Mouse (Mus musculus): ENCODE measurements around the gene Lrrc4.

Gene Lrrc4

DNA sequence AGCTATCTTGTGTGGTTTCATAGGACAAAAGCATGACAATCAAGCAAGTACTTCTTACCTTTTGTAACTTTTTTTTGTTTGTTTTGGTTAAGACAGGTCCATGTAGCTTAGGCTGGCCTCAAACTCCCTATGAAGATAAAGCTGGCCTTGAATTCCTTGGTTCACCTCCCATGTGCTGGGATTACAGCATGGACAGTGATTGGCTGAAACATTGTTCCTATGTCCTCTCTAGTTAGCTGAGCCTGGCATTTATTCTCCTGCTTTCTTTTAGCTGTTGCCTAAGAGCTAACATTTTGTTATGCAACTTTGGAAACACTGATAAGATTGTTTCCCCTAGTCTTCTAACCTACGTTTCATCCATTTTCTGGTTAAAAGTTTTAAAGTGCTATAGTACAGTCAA lies 93.9 kb downstream of the Lrrc4 start:
- no peak for ATAC-seq (ENCODE audit: insufficient number of reproducible peaks, low FRiP score, low TSS enrichment)

GRCm38 (mm10) chr6:28736665-28737064 lies 94.9 kb downstream of the Lrrc4 start:
- ATAC-seq (ENCODE audit: insufficient number of reproducible peaks, low FRiP score, low TSS enrichment) = no peak

DNA sequence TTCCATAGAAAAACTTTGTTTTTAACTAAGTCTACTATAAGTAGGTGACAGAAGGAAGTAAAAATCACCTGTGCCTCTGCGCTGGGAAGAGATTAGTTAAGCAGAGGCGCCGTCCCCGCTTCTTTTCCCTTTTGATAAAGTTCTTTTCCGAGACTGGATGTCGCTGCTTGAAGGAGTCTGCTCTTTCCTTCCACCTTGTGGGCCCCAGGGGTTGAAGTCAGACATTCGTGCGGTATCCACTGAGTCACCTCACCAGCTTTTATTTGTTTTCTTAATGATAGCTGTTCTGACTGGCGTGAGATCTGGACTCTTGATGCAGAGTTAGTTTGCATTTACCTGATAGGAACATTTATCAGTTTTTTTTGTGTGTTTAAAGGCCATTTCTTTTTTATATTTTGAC lies 96.4 kb downstream of the Lrrc4 start:
- ATAC-seq (ENCODE audit: insufficient number of reproducible peaks, low FRiP score, low TSS enrichment) = no peak

- ATAC-seq (ENCODE audit: insufficient number of reproducible peaks, low FRiP score, low TSS enrichment) = no peak
Observed at GRCm38 (mm10) chr6:28733884-28734647, 97.5 kb downstream of the Lrrc4 start.

DNA sequence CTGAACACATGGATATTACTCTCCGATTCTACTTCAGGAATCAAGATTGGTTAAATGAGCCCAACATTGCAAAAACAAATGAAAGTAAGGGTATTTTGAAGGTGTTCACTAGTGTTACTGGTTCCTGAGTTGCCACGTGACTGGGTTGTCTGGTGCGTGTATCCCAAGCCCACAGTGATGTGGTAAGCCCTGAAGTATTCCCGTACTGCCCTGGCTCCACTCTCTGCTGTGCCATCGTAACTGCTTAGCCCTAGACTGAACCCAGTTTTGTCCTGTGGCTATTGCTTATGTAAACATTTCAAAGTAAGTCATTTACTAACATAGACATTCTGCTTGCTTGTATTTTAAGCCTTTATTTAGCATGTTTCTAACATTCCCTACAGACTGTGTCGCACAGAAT lies 100.3 kb downstream of the Lrrc4 start:
- no peak for ATAC-seq (ENCODE audit: insufficient number of reproducible peaks, low FRiP score, low TSS enrichment)

- ATAC-seq (ENCODE audit: insufficient number of reproducible peaks, low FRiP score, low TSS enrichment) = no peak
Observed at GRCm38 (mm10) chr6:28729649-28730048, 101.9 kb downstream of the Lrrc4 start.

GRCm38 (mm10) chr6:28729236-28729635 lies 102.3 kb downstream of the Lrrc4 start:
- no peak for ATAC-seq (ENCODE audit: insufficient number of reproducible peaks, low FRiP score, low TSS enrichment)

DNA sequence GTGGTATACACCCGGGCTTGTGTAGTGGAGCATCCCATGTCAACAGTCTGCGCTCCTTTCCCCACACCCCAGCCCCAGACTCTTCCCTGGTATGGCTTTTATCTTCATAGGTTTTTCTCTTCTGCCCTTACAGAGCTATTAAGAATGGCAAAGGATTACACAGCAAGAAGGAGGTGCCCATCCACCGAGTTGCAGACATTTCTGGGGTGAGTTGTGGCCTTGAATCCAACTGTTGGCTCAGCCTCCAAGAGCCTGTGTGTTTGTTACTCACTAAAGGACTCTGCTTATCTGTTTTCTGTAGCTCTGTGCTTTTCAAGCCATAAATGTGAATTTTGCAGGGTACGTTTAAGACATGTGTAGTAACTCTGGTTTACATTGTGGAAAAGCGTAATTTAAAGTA lies 106.8 kb downstream of the Lrrc4 start:
- ATAC-seq (ENCODE audit: insufficient number of reproducible peaks, low FRiP score, low TSS enrichment) = no peak

DNA sequence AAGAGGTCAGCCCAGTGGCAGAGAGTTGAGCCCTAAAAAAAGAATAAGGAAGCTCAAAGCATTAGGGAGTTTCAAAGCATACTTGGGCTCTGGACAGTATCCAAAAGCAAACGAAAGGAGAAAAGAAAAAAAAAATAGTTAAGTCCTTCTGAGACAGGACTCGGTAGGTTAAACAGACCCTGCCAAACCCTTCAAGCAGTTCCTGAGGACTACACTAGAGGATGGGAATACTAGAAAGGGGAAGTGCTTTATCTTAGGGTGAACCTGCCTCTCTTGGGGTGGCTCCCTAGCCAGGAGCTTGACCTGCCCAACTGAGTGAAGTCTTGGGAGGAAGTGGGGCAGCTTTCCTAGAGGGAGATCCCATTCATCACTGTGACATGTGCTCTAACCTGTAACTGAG lies 108.5 kb downstream of the Lrrc4 start:
- ATAC-seq (ENCODE audit: insufficient number of reproducible peaks, low FRiP score, low TSS enrichment) = no peak

DNA sequence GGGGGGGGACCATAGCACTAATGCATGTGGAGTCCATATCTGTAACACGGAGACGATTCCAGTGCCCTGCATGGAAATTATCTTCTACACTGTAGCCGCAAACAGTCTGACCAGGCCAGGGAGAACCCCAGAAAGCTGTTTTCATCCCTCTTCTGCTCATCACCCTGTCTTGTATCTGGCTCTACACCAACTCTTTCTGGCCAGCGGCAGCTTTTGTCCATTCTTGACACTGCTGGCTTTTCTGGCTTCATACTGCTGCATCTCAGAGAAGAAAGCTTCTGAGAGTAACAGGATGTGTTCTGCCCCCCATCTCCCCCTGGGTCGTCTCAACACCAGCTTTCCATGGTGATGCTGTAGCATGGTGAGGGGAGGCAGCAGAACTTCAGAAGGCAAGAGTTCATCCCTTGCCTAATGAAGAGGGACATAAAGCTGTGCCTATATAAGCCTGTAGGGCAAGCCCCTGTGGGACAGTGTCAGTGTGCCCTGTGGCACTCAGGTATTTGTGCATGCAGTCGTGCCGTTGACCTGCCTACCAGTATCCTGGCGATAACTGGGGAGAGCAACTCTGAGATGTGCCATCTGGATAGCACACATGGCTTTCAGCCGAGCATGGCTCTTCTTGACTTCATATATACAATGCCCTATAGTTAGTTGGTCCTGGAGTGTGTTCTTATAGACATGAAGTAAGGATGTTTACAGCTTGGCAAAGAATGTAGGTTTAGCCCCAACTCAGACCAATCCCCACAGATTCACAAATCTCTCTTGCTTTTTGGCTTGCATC lies 111.0 kb downstream of the Lrrc4 start:
- peak; percentile 68; the same call in 1 of the 2 replicates for ATAC-seq (ENCODE audit: insufficient number of reproducible peaks, low FRiP score, low TSS enrichment)

- ATAC-seq (ENCODE audit: insufficient number of reproducible peaks, low FRiP score, low TSS enrichment) = no peak
Observed at GRCm38 (mm10) chr6:28717845-28718237, 113.7 kb downstream of the Lrrc4 start.

DNA sequence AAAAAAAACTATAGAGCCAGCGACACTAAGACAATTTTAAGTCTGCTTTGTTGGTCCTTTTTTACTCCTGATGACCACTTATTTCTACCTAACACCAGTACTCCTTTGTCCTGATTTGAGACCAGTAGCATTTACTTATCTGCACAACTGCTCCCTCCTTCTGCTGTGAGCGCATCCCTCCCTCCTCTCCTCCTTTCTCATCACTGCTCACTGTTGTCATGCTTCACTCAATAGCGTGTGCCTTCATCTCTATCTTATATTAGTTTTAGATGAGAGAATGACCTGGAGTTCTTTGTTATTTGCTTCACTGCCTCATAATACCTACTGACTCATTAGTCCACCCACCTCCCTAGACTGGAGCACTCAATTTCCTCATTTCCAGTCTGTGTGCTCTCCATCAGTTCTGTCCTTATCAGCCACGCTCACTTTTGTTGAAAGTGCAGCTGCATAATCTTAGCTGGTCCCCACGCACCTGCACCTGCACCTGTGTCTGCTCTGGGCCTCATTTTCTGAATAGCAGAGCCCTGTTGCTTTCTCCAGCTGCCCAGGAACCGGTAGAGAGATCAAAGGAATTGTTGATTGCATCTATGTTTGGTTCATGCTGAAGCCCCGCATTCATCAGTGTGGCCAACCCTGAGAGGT lies 114.2 kb downstream of the Lrrc4 start:
- ATAC-seq (ENCODE audit: insufficient number of reproducible peaks, low FRiP score, low TSS enrichment) = no peak

- ATAC-seq (ENCODE audit: insufficient number of reproducible peaks, low FRiP score, low TSS enrichment) = no peak
Observed at GRCm38 (mm10) chr6:28710035-28710434, 121.5 kb downstream of the Lrrc4 start.

GRCm38 (mm10) chr6:28706976-28707592 lies 124.5 kb downstream of the Lrrc4 start:
- no peak for ATAC-seq (ENCODE audit: insufficient number of reproducible peaks, low FRiP score, low TSS enrichment)

DNA sequence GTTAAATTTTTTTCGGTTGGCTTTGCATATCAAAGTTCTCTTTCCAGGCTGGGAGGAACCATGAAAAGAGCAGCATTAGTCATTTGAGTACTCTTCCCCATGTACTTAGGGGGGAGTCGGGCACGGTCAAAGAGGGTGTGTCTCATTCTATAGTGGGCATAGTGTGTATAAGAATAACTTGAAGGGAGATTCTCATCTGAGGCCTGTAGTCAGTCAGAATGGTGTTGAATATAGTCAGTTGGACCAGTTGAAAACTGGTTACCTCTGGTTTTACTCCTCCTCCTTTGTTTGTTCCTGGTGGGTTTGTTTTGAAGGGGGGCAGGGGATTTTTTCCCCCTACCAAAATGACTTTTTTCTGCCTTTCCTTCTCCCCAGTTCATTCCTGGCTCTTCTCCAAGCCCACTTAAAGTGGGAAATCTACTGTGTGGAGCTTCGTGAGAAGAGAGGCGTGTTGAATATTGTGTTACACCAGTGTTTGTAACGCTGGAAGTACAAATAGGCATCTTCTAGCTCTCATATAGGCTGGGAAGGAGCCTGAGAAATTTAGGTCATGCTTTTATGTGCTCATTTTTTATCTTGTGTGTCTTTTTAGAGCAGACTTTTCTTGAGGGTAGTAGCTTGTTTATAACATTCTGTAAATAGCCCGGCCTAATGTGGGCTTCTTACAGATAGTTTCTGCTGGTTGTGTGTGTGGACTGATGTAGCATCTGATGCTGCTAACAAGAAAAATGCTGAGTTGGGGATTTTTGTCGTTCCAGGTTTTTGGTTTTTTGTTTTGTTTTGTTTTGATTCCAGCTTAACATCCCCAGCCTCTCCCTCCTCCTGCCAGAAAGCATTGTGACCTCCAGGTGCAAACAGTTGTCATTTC lies 125.2 kb downstream of the Lrrc4 start:
- ATAC-seq (ENCODE audit: insufficient number of reproducible peaks, low FRiP score, low TSS enrichment) = no peak

DNA sequence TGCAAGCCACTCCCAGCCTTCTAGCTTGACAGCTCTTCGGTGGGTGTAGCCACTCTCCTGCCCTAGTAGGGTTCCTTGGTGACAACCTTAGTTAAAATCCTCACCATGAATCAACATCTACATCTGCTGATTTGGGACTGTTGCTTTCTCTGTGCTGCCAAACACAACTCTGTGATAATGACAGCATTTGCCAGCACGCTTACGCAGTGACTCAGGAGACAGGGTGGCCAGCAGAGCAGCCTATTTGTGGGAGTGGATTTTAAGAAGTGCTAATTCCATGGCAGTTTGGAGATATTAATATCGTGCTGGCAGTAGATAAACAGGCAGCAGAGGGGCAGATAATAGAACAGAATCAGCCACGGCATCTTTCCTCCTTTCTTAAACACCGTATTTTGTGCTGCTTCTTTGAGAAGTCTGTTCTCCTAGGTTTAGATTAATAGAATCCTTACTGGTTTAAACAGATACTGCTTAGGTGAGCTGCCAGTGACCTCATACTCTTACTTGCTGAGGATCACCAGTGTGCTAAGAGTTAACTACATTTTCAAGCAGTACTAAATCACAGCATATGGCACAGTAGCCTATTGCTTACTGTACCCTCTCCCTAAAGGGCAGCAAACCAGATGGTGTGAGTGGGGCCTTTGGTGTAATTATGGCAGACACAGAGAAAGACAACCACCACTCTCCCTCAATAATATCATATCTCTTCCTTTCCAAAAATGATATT lies 126.0 kb downstream of the Lrrc4 start:
- ATAC-seq (ENCODE audit: insufficient number of reproducible peaks, low FRiP score, low TSS enrichment) = peak; percentile 80

- ATAC-seq (ENCODE audit: insufficient number of reproducible peaks, low FRiP score, low TSS enrichment) = no peak
Observed at GRCm38 (mm10) chr6:28704612-28705011, 126.9 kb downstream of the Lrrc4 start.

GRCm38 (mm10) chr6:28697214-28697613 lies 134.3 kb downstream of the Lrrc4 start:
- no peak for ATAC-seq (ENCODE audit: insufficient number of reproducible peaks, low FRiP score, low TSS enrichment)

- no peak for ATAC-seq (ENCODE audit: insufficient number of reproducible peaks, low FRiP score, low TSS enrichment)
Observed at GRCm38 (mm10) chr6:28692659-28693058, 138.9 kb downstream of the Lrrc4 start.
